Mouse (Mus musculus) CH12.LX (cell line): ENCODE data around the gene Itgam. TPM values are rescaled to one million over a fixed set of nuclear protein-coding genes. Genes with fewer than 3 reads are reported as not detected.

Source experiments
- DNase-seq: peaks from one replicate; pipeline ENCODE4 v3.0.0-alpha.2; 2013; ENCODE audit errors: extremely low read depth
- H3K27ac ChIP-seq: 2 replicates; pipeline ENCODE4 v1.5.1; 2012; ENCODE audit warnings: low read depth, mild to moderate bottlenecking, control low read depth, moderate library complexity; ENCODE audit not compliant: insufficient read depth
- H3K27me3 ChIP-seq: replicated peaks from 2 replicates; pipeline ENCODE3; 2012; ENCODE audit warnings: inconsistent platforms
- H3K36me3 ChIP-seq, 2 experiments: replicated peaks in 1 of 2; 2 replicates each; pipeline versions ENCODE3 to v1.6.1; 2012; ENCODE audit warnings: inconsistent platforms in 1 of 2, low read length in 1 of 2, mild to moderate bottlenecking in 1 of 2, mixed read lengths in 1 of 2, moderate library complexity in 1 of 2; ENCODE audit not compliant: control insufficient read depth in 1 of 2, insufficient read depth in 1 of 2
- H3K4me1 ChIP-seq, 2 experiments: 2 replicates each; pipeline ENCODE4 v1.6.1; 2012; ENCODE audit warnings: inconsistent platforms in 1 of 2, moderate library complexity in 1 of 2; ENCODE audit not compliant: insufficient read depth in 2 of 2, control insufficient read depth in 1 of 2
- H3K4me2 ChIP-seq: 2 replicates; pipeline ENCODE4 v1.6.1; 2012; ENCODE audit warnings: low read depth, mild to moderate bottlenecking, control low read depth; ENCODE audit not compliant: poor library complexity, insufficient read depth, severe bottlenecking
- H3K4me3 ChIP-seq, 3 experiments: fragments of 150-350 bp in 1 of 3; sonication (generic) in 1 of 3; replicated peaks in 1 of 3; 2 replicates each; pipeline versions ENCODE3 to v1.5.1; 2011 to 2012; ENCODE audit warnings: low read depth in 2 of 3, low read length in 2 of 3, mild to moderate bottlenecking in 2 of 3, moderate library complexity in 2 of 3, control low read depth in 1 of 3, improper control_type of control experiment in 1 of 3, inconsistent platforms in 1 of 3, mixed read lengths in 1 of 3; ENCODE audit not compliant: poor library complexity in 1 of 3
- H3K79me2 ChIP-seq: replicated peaks from 2 replicates; pipeline ENCODE4 v1.6.1; 2012; ENCODE audit warnings: mild to moderate bottlenecking, moderate library complexity; ENCODE audit not compliant: control insufficient read depth, poor library complexity, insufficient read depth, severe bottlenecking; ENCODE audit errors: extremely low read depth
- H3K9ac ChIP-seq: 2 replicates; pipeline ENCODE4 v1.6.1; 2012; ENCODE audit warnings: low read depth, mild to moderate bottlenecking, control low read depth, moderate library complexity; ENCODE audit not compliant: insufficient read depth
- H3K9me3 ChIP-seq: replicated peaks from 2 replicates; pipeline ENCODE3; 2012; ENCODE audit warnings: low read length, inconsistent platforms, mixed read lengths
- BHLHE40 ChIP-seq: IDR thresholded peaks from 2 replicates; pipeline ENCODE4 v1.6.1; 2011; ENCODE audit warnings: mild to moderate bottlenecking, low read depth, low read length, improper control_type of control experiment
- CHD2 ChIP-seq: IDR thresholded peaks from 2 replicates; pipeline ENCODE4 v1.6.1; 2011; ENCODE audit warnings: low read length, improper control_type of control experiment
- CTCF ChIP-seq, 2 experiments: IDR thresholded peaks in 1 of 2; conservative IDR thresholded peaks in 1 of 2; 2 replicates each; pipeline ENCODE4 v1.5.1; 2011 to 2012; ENCODE audit warnings: low read depth in 2 of 2, low read length in 2 of 2, improper control_type of control experiment in 1 of 2, inconsistent platforms in 1 of 2, mild to moderate bottlenecking in 1 of 2, moderate library complexity in 1 of 2
- E2F4 ChIP-seq: IDR thresholded peaks from 2 replicates; pipeline ENCODE4 v1.6.1; 2011; ENCODE audit warnings: low read depth, low read length, improper control_type of control experiment; ENCODE audit not compliant: insufficient replicate concordance
- GABPA ChIP-seq: IDR thresholded peaks from 2 replicates; pipeline ENCODE4 v1.6.1; 2012; ENCODE audit warnings: low read depth, low read length, improper control_type of control experiment, inconsistent platforms; ENCODE audit not compliant: insufficient replicate concordance
- HCFC1 ChIP-seq: IDR thresholded peaks from 2 replicates; pipeline ENCODE4 v1.6.1; 2012; ENCODE audit warnings: low read depth, mild to moderate bottlenecking, inconsistent platforms, low read length, improper control_type of control experiment
- IRF4 ChIP-seq: IDR thresholded peaks from 2 replicates; pipeline ENCODE4 v1.6.1; 2014; ENCODE audit warnings: low read depth, mild to moderate bottlenecking, inconsistent platforms, low read length, improper control_type of control experiment
- JUN ChIP-seq: IDR thresholded peaks from 2 replicates; pipeline ENCODE4 v1.6.1; 2011; ENCODE audit warnings: low read depth, mild to moderate bottlenecking, low read length, improper control_type of control experiment, moderate library complexity; ENCODE audit not compliant: insufficient read depth
- KAT2A ChIP-seq: IDR thresholded peaks from 2 replicates; pipeline ENCODE4 v1.6.1; 2012; ENCODE audit warnings: low read length, improper control_type of control experiment, inconsistent platforms; ENCODE audit not compliant: insufficient replicate concordance
- MAFK ChIP-seq: IDR thresholded peaks from 2 replicates; pipeline ENCODE4 v1.6.1; 2011; ENCODE audit warnings: low read length, improper control_type of control experiment; ENCODE audit not compliant: insufficient replicate concordance
- NELFE ChIP-seq: IDR thresholded peaks from 2 replicates; pipeline ENCODE4 v1.6.1; 2011; ENCODE audit warnings: low read depth, low read length, improper control_type of control experiment
- POLR2A ChIP-seq: IDR thresholded peaks from 2 replicates; pipeline ENCODE4 v1.6.1; 2011; ENCODE audit warnings: low read depth, mild to moderate bottlenecking, improper control_type of control experiment, low read length
- RAD21 ChIP-seq: IDR thresholded peaks from 2 replicates; pipeline ENCODE4 v1.6.1; 2011; ENCODE audit warnings: low read depth, mild to moderate bottlenecking, low read length, improper control_type of control experiment, moderate library complexity
- SMC3 ChIP-seq: IDR thresholded peaks from 2 replicates; pipeline ENCODE4 v1.6.1; 2011; ENCODE audit warnings: low read depth, low read length, improper control_type of control experiment
- TCF12 ChIP-seq: IDR thresholded peaks from 2 replicates; pipeline ENCODE4 v1.6.1; 2014; ENCODE audit warnings: low read depth, mild to moderate bottlenecking, inconsistent platforms, low read length, improper control_type of control experiment
- ZMIZ1 ChIP-seq: IDR thresholded peaks from 2 replicates; pipeline ENCODE4 v1.6.1; 2012; ENCODE audit warnings: low read depth, mild to moderate bottlenecking, inconsistent platforms, low read length, improper control_type of control experiment
- ZNF384 ChIP-seq: IDR thresholded peaks from 2 replicates; pipeline ENCODE4 v1.6.1; 2012; ENCODE audit warnings: low read depth, low read length, improper control_type of control experiment, inconsistent platforms
- dilution Hi-C: fragments of 300-500 bp; cut with MboI; formaldehyde crosslinking; loops from 2 replicates; pipeline ENCODE4 v1.14.3; 2020; ENCODE audit warnings: low sequenced_read_pairs; ENCODE audit not compliant: extremely low pct_unique_long_range_greater_than_20kb, extremely low pct_ligation_motif_present
- in situ Hi-C: fragments of 300-500 bp; cut with MboI; formaldehyde crosslinking; loops from 3 replicates; pipeline ENCODE4 v1.14.3; 2019; ENCODE audit warnings: low sequenced_read_pairs, low pct_ligation_motif_present, low pct_unique_long_range_greater_than_20kb, mixed read lengths
- polyA plus RNA-seq: library from polyadenylated mRNA; unstranded; fragments of >175 nt; gene quantifications from 2 replicates; pipeline ENCODE4 v1.2.1, GENCODE M21; 2012; ENCODE audit warnings: low read depth; ENCODE audit not compliant: insufficient read length
- total RNA-seq, 2 experiments: library from RNA; depleted of rRNA; stranded (reverse); fragments of 300-350 nt in 1 of 2; fragments of >200 nt in 1 of 2; gene quantifications; 2 replicates each; pipeline ENCODE4 v1.2.3; 2012 to 2014

Gene Itgam
- total and polyA plus RNA-seq, 3 experiments, result 0.13 to 1.1 (median 0.48) TPM

DNA sequence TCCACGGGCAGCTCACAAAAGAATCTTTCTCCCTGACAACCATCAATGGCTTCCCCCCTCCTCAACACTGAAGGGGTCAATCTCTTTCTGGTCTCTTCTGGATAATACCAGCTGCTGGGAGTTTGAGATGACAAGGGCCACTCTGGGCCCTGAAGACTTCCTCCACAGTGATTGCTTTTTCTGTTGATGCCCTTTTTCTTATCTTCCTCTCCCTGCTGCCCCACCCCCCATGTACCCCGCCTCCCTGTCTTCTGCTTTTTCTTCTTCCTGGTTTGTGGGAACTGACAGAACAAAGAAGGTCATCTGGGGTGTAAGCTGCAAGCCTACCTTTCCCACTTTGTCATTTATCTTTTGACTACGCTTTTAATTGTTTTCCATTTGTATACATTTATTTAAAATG lies 5.4 kb downstream of the Itgam start:
- no peak overlapping the region for H3K4me2 ChIP-seq
- TF ChIP-seq IRF4 (no peak), JUN (no peak), MAFK (no peak), SMC3 (no peak), KAT2A (no peak), TCF12 (no peak), ZMIZ1 (no peak), RAD21 (no peak), GABPA (no peak), BHLHE40 (no peak), E2F4 (no peak), POLR2A (no peak), HCFC1 (no peak), ZNF384 (no peak), CTCF (conservative IDR thresholded peaks at IDR 0.05 in 1 of 2, IDR thresholded peaks at IDR 0.05 in 1 of 2; ENCODE audit: low read depth in 2 of 2, low read length in 2 of 2) (no peak), NELFE (no peak), CHD2 (no peak)
- peaks cover 1% of the 10 kb centered on the region for H3K9me3 ChIP-seq
- in situ Hi-C loops (no loop called here), dilution Hi-C loops (no loop called here)
- H3K36me3 ChIP-seq, result no peaks in the 10 kb centered on the region
- H3K27ac ChIP-seq, result no peak overlapping the region
- H3K4me1 ChIP-seq, result peaks cover 2 to 21% of the 10 kb centered on the region in 2 experiments; a peak in 2 of 4 replicates
- peaks cover 5% of the 10 kb centered on the region for H3K27me3 ChIP-seq
- no peak overlapping the region for H3K9ac ChIP-seq
- DNase-seq, result no peak
- no peak overlapping the region for H3K4me3 ChIP-seq
- no peaks in the 10 kb centered on the region for H3K79me2 ChIP-seq

DNA sequence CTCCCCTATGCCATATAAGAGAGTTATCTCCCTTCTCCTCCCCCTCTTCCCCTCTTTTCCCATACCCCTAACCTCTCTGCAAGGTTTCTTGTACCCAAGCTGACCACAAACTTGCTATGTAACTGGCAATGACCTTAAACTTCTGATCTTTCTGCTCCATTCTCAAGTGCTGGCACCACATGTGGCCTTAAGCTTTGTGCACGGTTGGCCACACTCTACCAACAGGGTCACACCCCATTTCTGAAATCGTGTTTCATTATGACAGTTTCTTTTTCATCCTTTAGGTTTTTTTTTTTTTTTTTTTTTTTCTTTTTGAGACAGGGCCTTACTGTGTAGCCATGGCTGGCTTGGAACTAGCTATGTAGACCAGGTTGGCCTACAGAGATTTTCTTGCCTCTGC lies 7.4 kb downstream of the Itgam start:
- Histone ChIP-seq H3K36me3 (no peaks in the 10 kb centered on the region), H3K4me3 (no peak overlapping the region), H3K4me1 (peaks cover 2 to 19% of the 10 kb centered on the region in 2 experiments; a peak in 2 of 4 replicates), H3K27me3 (no peaks in the 10 kb centered on the region), H3K79me2 (no peaks in the 10 kb centered on the region), H3K27ac (no peak overlapping the region), H3K9me3 (peaks cover 1% of the 10 kb centered on the region), H3K9ac (no peak overlapping the region), H3K4me2 (no peak overlapping the region)
- dilution Hi-C loops (no loop called here), in situ Hi-C loops (no loop called here)
- DNase-seq, result no peak
- TF ChIP-seq ZNF384, result peak; percentile 91
- peak; percentile 48 for TF ChIP-seq BHLHE40
- no peak for TF ChIP-seq E2F4
